Mouse (Mus musculus): ENCODE data around the gene Aipl1. TPM values are rescaled to one million over a fixed set of nuclear protein-coding genes. Genes with fewer than 3 reads are reported as not detected.

Aipl1 gene
- polyA plus RNA-seq, 1 experiment from 2014 or later = 0.11 TPM

DNA sequence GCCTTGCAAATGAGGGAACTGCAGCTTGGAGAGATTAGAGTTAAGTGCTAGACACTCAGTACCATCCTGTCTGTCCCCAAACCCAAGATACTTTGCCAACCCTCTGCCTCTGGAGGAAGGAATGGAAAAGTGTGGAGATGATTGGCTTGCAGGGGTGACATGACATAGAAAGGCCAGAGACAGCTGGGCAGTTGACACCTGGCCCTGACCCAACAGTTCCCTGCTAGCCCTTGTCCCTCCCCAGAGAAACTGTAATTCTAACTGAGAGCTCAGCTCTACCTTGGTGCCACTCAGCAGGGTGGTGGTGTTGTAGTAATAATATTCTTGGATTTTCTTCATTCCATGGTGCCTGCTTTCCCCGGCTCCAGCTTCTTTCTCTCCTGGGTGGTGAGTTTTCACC is 25.4 kb downstream of the Aipl1 start:
- 52% methylated on average over 1 of the region's 1 CpGs for WGBS
- Histone ChIP-seq H3K27me3 (replicated peaks; ENCODE audit: control insufficient read depth, insufficient read depth, low read length) (no peaks in the 10 kb centered on the region), H3K27ac (ENCODE audit: low read length) (peak overlapping the region; percentile 80), H3K9ac (replicated peaks; ENCODE audit: low read depth, low read length) (0 out of 2 replicates have a peak overlapping the region, but pooled peaks have one; percentile 34), H3K4me2 (ENCODE audit: low read length) (no peak overlapping the region), H3K9me3 (ENCODE audit: control insufficient read depth, low read length) (no peaks in the 10 kb centered on the region), H3K4me1 (replicated peaks; ENCODE audit: control insufficient read depth, insufficient read depth, low read length) (peaks cover 32% of the 10 kb centered on the region), H3K4me3 (replicated peaks; ENCODE audit: low read length) (no peak overlapping the region), H3K36me3 (ENCODE audit: control insufficient read depth, insufficient read depth) (no peaks in the 10 kb centered on the region)
- peak; percentile 21; the same call in 1 of the 2 replicates for ATAC-seq

DNA sequence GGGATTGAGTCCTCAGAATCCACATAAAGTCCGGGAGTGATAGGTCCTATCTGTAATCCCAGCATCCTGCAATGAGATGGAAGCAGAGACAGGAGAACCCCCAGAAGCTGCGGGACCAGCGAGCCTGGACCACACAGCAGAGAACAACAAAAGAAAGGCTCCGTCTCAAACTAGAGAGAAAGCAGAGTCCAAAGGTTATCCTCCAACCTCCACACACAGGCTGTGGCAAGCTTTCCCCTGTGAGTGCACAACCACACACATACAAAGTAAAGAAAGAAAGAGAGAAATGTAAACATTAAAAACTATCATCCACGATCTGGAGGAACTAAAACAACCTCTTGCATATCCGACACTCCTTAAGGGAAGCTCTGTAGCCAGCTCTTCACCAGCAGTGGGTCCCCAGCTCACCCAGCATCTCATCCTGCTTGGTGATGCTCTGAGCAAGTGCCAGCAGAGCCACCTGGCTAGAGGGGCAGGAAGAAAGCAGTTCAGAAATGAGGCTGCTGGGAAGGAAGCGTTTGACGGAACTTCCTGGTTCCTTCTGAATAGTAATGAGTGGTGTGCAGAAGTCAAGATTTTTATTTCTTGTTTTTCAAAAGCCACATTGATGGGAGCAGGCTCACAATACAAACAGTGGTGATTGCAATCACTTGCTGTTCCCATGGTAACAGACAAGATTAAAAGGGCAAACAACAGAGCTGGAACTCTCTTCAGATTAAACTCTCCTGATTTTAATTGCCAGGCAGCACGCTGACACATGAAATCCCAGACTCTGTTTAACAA is 26.2 kb downstream of the Aipl1 start:
- Histone ChIP-seq H3K9me3 (ENCODE audit: control insufficient read depth, low read length) (no peaks in the 10 kb centered on the region), H3K4me2 (ENCODE audit: low read length) (peak overlapping the region; percentile 24; the same call in 1 of the 2 replicates), H3K4me3 (replicated peaks; ENCODE audit: low read length) (no peak overlapping the region), H3K4me1 (replicated peaks; ENCODE audit: control insufficient read depth, insufficient read depth, low read length) (peaks cover 32% of the 10 kb centered on the region), H3K36me3 (ENCODE audit: control insufficient read depth, insufficient read depth) (no peaks in the 10 kb centered on the region), H3K27me3 (replicated peaks; ENCODE audit: control insufficient read depth, insufficient read depth, low read length) (no peaks in the 10 kb centered on the region), H3K9ac (replicated peaks; ENCODE audit: low read depth, low read length) (0 out of 2 replicates have a peak overlapping the region, but pooled peaks have one; percentile 34), H3K27ac (ENCODE audit: low read length) (peak overlapping the region; percentile 80)
- peak; percentile 72 for ATAC-seq
- 24% methylated on average over 9 of the region's 9 CpGs for WGBS

DNA sequence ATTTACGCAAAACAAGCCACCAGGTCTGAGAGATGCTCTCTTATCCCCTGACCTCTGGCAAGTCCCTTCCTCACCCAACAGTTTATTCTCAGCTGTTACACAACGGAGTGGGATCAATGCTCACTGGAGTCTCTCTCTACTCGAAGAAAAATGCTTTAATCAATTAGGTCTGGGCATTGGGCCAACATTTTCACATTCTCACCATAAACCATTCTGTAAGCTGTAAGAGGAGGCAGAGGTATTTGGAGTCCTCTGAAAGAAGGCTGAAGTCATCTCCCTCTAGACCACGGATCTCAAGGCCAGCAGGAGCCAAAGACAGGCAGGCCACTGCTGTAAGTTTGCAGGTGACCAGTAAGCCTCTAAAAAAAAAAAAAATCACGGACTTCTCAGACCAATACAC is 26.9 kb downstream of the Aipl1 start:
- H3K9me3 ChIP-seq (ENCODE audit: control insufficient read depth, low read length) = no peaks in the 10 kb centered on the region
- H3K27me3 ChIP-seq (replicated peaks; ENCODE audit: control insufficient read depth, insufficient read depth, low read length) = no peaks in the 10 kb centered on the region
- peaks cover 32% of the 10 kb centered on the region for H3K4me1 ChIP-seq (replicated peaks; ENCODE audit: control insufficient read depth, insufficient read depth, low read length)
- no peak overlapping the region for H3K4me3 ChIP-seq (replicated peaks; ENCODE audit: low read length)
- no peak overlapping the region for H3K4me2 ChIP-seq (ENCODE audit: low read length)
- no peak for ATAC-seq
- no peaks in the 10 kb centered on the region for H3K36me3 ChIP-seq (ENCODE audit: control insufficient read depth, insufficient read depth)
- H3K9ac ChIP-seq (replicated peaks; ENCODE audit: low read depth, low read length) = 0 out of 2 replicates have a peak overlapping the region, but pooled peaks have one; percentile 11
- H3K27ac ChIP-seq (ENCODE audit: low read length) = peak overlapping the region; percentile 71
- 16% methylated on average over 5 of the region's 5 CpGs for WGBS

DNA sequence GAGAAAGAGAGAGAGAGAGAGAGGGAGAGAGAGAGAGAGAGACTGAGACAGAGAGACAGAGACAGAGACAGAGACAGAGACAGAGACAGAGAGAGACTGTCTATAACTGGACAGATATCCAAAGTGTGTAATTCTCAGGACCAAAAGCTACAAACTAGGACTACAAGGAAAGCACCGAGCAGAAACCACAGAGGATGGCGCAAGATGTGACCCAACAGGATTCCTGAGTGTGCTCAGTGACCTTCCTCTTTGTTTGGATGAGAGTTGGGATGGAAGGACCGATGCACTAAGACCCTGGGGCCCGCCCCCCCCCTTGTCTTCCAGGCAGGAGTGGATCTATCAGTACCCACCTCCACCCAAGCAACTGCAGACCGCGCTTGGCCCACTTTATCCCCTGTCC is 31.8 kb downstream of the Aipl1 start:
- Histone ChIP-seq H3K27ac (ENCODE audit: low read length) (no peak overlapping the region), H3K4me3 (replicated peaks; ENCODE audit: low read length) (no peak overlapping the region), H3K4me1 (replicated peaks; ENCODE audit: control insufficient read depth, insufficient read depth, low read length) (peaks cover 15% of the 10 kb centered on the region), H3K4me2 (ENCODE audit: low read length) (no peak overlapping the region), H3K9me3 (ENCODE audit: control insufficient read depth, low read length) (no peaks in the 10 kb centered on the region), H3K36me3 (ENCODE audit: control insufficient read depth, insufficient read depth) (no peaks in the 10 kb centered on the region), H3K9ac (replicated peaks; ENCODE audit: low read depth, low read length) (no peak overlapping the region), H3K27me3 (replicated peaks; ENCODE audit: control insufficient read depth, insufficient read depth, low read length) (no peaks in the 10 kb centered on the region)
- WGBS = 97% methylated on average over 5 of the region's 6 CpGs
- no peak for ATAC-seq

DNA sequence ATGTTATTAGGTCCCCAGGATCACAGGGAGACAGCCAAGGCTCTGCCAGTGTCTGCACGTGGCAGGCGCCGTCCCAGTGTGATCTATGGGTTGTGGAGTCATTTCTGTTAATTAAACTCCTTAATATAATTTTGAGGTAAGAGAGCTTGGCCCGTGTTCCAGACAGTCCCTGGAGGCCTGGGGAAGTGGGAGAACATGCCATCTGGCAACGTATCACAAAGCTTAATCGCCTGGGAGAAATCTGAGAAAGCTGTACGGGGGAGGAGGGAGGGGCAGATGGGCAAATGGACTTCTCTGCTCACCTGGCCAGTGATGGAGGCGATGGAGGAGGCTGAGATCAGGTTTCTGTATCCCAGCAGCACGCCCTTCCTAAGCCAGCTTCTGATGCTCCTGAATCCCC is 34.1 kb downstream of the Aipl1 start:
- H3K27me3 ChIP-seq (replicated peaks; ENCODE audit: control insufficient read depth, insufficient read depth, low read length) = no peaks in the 10 kb centered on the region
- WGBS = 37% methylated on average over 9 of the region's 9 CpGs
- peaks cover 8% of the 10 kb centered on the region; the same call in 1 of the 2 replicates for H3K4me1 ChIP-seq (replicated peaks; ENCODE audit: control insufficient read depth, insufficient read depth, low read length)
- H3K4me2 ChIP-seq (ENCODE audit: low read length) = no peak overlapping the region
- H3K36me3 ChIP-seq (ENCODE audit: control insufficient read depth, insufficient read depth) = no peaks in the 10 kb centered on the region
- no peak overlapping the region for H3K4me3 ChIP-seq (replicated peaks; ENCODE audit: low read length)
- no peak overlapping the region for H3K27ac ChIP-seq (ENCODE audit: low read length)
- no peak for ATAC-seq
- no peaks in the 10 kb centered on the region for H3K9me3 ChIP-seq (ENCODE audit: control insufficient read depth, low read length)
- H3K9ac ChIP-seq (replicated peaks; ENCODE audit: low read depth, low read length) = no peak overlapping the region

DNA sequence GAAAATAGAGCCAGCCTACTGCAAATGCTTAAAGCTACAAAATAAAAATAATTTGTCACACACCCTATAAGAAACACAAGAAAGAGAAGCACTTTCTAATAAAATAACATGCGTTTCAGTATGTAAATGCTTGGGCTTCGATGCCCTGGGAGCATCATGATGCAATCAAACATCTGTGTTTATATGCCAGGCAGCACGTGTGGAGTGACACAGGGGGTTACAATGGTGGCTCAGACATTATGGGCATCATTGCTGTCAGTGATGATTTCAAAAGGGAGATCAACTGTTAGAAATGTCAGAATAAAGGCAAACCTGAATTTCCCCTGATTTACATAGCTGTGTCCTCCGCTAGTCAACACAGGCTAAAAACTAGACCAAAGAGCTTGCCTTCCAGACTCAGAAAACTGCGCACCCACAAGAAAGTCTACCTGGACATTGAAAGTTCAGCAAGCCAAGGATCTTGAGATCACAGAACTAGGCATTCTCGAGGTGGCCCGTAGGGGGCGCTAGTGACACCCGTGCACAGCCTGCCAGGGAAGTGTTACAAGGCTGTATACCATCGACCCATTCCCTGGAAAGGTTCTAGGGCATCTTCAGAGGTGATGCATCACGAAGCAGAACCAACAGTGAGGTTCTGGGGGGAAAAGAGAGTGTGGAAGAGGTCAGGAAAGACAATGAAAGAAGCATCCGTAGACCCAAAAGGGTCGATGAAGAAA is 35.0 kb downstream of the Aipl1 start:
- no peaks in the 10 kb centered on the region for H3K36me3 ChIP-seq (ENCODE audit: control insufficient read depth, insufficient read depth)
- H3K9me3 ChIP-seq (ENCODE audit: control insufficient read depth, low read length) = no peaks in the 10 kb centered on the region
- H3K27ac ChIP-seq (ENCODE audit: low read length) = no peak overlapping the region
- no peak for ATAC-seq
- WGBS = 48% methylated on average over 13 of the region's 13 CpGs
- no peak overlapping the region for H3K4me3 ChIP-seq (replicated peaks; ENCODE audit: low read length)
- no peaks in the 10 kb centered on the region for H3K27me3 ChIP-seq (replicated peaks; ENCODE audit: control insufficient read depth, insufficient read depth, low read length)
- no peak overlapping the region for H3K4me2 ChIP-seq (ENCODE audit: low read length)
- H3K9ac ChIP-seq (replicated peaks; ENCODE audit: low read depth, low read length) = no peak overlapping the region
- H3K4me1 ChIP-seq (replicated peaks; ENCODE audit: control insufficient read depth, insufficient read depth, low read length) = peaks cover 8% of the 10 kb centered on the region; the same call in 1 of the 2 replicates

DNA sequence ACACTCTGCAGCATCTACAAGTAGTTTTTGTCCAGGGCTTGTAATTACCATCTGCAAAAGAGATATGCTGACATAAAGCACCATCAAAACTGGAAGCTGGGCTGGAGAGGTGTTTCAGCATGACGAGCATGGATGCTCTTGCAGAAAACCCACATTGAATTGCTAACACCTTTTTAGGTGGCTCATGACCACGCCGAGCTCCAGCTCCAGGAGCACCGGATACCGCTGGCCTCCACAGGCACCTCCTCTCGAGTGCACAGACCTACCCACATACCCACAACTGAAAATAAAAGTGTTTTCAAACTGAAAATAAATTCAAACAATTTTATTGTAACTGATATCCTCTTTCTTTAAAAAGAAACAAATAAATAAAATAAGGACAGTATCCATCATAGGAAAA is 37.1 kb downstream of the Aipl1 start:
- Histone ChIP-seq H3K36me3 (ENCODE audit: control insufficient read depth, insufficient read depth) (no peaks in the 10 kb centered on the region), H3K4me2 (ENCODE audit: low read length) (no peak overlapping the region), H3K9ac (replicated peaks; ENCODE audit: low read depth, low read length) (no peak overlapping the region), H3K4me3 (replicated peaks; ENCODE audit: low read length) (no peak overlapping the region), H3K4me1 (replicated peaks; ENCODE audit: control insufficient read depth, insufficient read depth, low read length) (peaks cover 20% of the 10 kb centered on the region), H3K27me3 (replicated peaks; ENCODE audit: control insufficient read depth, insufficient read depth, low read length) (no peaks in the 10 kb centered on the region), H3K9me3 (ENCODE audit: control insufficient read depth, low read length) (no peaks in the 10 kb centered on the region), H3K27ac (ENCODE audit: low read length) (no peak overlapping the region)
- WGBS = 83% methylated on average over 6 of the region's 6 CpGs
- ATAC-seq = no peak

DNA sequence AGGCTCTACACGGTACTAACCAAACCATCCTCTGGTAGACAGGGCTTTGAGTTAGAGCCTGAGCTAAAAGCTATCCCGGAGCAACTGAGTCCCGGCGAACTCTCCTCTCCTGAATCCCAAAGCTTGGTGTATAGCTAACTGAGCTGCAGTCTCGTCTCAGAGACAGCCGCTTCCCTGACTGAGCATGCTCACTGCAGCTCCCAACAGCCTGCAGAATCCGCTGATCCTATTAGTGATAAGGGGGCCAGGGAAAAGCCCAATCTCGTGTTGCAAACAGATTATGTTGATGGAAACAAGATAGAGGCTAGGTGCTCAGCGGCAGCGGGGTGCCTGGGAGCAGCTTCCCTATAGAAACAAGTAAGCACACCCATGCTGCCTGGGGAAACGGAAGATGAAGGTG is 40.5 kb downstream of the Aipl1 start:
- Histone ChIP-seq H3K36me3 (ENCODE audit: control insufficient read depth, insufficient read depth) (no peaks in the 10 kb centered on the region), H3K27ac (ENCODE audit: low read length) (no peak overlapping the region), H3K4me2 (ENCODE audit: low read length) (0 out of 2 replicates have a peak overlapping the region, but pooled peaks have one; percentile 1), H3K4me1 (replicated peaks; ENCODE audit: control insufficient read depth, insufficient read depth, low read length) (peaks cover 12% of the 10 kb centered on the region), H3K9me3 (ENCODE audit: control insufficient read depth, low read length) (no peaks in the 10 kb centered on the region), H3K27me3 (replicated peaks; ENCODE audit: control insufficient read depth, insufficient read depth, low read length) (no peaks in the 10 kb centered on the region), H3K4me3 (replicated peaks; ENCODE audit: low read length) (no peak overlapping the region), H3K9ac (replicated peaks; ENCODE audit: low read depth, low read length) (no peak overlapping the region)
- 27% methylated on average over 11 of the region's 11 CpGs for WGBS
- no peak for ATAC-seq

DNA sequence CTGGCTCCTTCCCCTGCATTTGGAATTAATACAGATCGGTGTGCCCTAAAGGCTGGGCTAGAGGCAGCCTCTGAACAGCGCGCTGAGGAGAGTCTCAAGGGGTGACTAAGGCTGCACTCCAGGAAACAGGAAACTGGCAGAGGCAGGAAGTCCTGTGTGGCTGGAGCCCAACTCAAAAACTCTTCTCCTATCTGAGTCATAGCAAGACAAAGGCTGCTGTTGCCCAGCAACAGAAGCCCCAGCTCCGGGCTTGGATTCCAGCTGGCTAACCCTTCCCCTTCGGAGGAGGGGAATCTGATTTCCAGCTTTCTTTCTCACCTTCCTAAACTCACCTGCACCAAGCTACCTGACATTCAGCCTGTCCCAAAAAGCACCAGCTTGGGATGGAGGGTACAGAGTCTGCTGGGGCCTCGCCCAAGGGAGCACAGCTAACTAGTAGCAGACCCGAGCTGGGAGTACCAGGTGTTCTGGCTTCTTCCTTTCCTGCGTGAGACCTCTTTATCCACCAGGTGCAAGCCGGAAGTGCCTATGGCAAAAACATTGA is 41.3 kb downstream of the Aipl1 start:
- Histone ChIP-seq H3K36me3 (ENCODE audit: control insufficient read depth, insufficient read depth) (no peaks in the 10 kb centered on the region), H3K9me3 (ENCODE audit: control insufficient read depth, low read length) (no peaks in the 10 kb centered on the region), H3K27ac (ENCODE audit: low read length) (no peak overlapping the region), H3K4me1 (replicated peaks; ENCODE audit: control insufficient read depth, insufficient read depth, low read length) (peaks cover 12% of the 10 kb centered on the region), H3K27me3 (replicated peaks; ENCODE audit: control insufficient read depth, insufficient read depth, low read length) (no peaks in the 10 kb centered on the region), H3K4me2 (ENCODE audit: low read length) (peak overlapping the region; percentile 20), H3K9ac (replicated peaks; ENCODE audit: low read depth, low read length) (peak overlapping the region; percentile 32), H3K4me3 (replicated peaks; ENCODE audit: low read length) (no peak overlapping the region)
- WGBS = 18% methylated on average over 9 of the region's 9 CpGs
- peak; percentile 73 for ATAC-seq

Measured in forebrain, embryonic 16.5 days (tissue).